Mouse (Mus musculus) mature B cell (primary cell): ENCODE data around the gene Trnp1.

Source experiments
- in situ Hi-C: fragments of 300-500 bp; cut with MboI; formaldehyde crosslinking; loops from 2 replicates; pipeline ENCODE4 v1.14.3; 2019

Trnp1 gene

GRCm38 (mm10) chr4:133460006-133460405 is 38.3 kb downstream of the Trnp1 start:
- in situ Hi-C loops: no loop called here

DNA sequence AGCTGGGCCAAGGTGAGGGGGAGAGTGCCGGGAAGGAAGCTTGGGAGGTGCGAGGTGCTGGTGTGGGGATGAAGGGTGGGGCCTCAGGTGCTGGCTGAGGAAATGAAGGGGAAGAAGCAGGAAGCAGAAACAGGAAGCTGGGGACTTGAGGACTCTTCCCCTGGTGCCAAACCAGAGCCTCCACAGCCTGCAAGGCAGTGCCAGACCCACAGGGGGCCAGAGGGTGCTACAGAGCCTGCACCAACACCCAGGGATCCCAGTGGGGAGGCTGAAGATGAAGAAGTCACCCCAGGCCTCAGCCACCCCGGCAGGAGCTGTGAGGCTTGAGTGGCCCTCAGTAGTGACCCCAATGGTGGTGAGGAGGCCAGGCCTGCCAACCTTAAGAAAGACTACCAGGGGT is 40.3 kb downstream of the Trnp1 start:
- in situ Hi-C loops: no loop called here

GRCm38 (mm10) chr4:133452433-133452832 is 45.9 kb downstream of the Trnp1 start:
- in situ Hi-C loops: no loop called here

DNA sequence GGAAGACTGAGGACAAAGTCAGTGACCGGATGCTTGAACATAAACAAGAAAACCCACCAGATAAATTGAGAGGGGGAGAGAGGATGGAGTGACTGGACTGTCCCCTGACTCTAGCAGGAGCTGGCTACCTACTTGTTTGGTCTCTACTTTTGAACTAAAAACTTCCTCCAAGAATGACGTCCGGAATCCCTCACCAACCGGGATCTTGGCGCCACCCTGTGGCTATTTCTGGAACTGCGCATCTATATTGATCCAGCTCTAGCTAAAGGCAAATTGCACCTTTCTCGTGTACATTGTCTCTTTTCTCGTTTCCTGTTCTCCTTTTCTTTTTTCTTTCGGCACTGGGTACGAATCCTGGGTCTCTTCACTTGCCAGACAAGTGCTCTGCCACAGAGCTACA is 46.8 kb downstream of the Trnp1 start:
- in situ Hi-C loops: no loop called here

DNA sequence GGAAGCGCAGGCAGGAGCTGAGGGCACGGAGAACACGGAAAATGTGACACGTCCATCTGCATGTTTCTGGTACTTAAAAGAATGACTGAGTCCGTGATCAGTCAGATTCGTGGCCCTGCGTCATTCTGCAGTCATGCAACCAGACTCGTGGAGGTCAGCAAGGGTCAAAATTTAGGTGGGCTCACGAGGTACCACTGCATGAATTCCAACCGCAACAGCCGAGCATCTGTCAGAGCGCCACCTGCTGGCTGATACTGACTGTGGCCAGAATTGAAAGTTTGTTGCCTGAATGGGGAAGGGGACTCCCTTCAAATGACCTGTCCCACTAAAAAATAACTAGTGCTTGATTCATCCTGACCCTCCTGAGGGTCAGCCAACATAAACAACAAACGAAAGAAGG is 48.6 kb downstream of the Trnp1 start:
- in situ Hi-C loops: no loop called here

- in situ Hi-C loops: no loop called here
Observed at GRCm38 (mm10) chr4:133448708-133449388, 49.5 kb downstream of the Trnp1 start.

DNA sequence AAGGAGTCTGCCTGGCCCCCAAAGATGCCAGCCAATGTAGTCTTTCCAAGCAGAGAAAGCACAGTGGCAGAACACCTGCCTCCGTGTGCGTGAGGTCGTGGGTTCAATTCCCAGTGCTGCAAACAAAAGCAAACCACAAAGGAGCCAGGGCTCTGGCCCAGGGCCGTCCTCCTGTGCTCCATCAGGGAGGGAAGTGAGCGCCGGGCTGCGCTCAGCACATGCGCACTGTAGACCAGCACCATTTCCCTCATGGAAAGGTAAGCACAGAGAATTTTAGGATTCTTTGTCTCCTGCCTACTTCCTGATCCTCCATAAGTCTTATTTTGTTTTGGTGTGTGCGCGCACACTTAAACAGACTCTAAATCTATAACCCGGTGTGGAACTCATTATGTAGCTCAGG is 50.4 kb downstream of the Trnp1 start:
- in situ Hi-C loops: no loop called here

DNA sequence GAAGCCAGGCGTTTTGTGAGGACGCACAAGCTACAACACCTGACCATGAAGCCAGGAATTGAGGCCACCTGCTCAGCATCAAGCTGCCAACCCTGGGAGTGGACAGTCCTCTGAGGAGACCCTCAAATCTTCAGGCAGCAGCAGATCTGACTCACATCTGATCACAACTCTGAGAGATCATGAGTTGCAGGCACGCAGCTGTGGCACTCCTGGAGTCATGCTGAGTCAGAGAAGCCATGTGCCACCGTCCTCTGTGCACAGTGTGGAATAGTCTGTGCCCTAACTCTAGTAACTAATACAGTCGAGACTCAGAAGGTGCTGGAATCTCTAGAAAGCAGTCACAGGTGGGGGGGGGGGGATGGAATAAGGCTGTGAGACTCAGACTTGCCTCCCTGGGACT is 51.0 kb downstream of the Trnp1 start:
- in situ Hi-C loops: no loop called here

- in situ Hi-C loops: no loop called here
Observed at GRCm38 (mm10) chr4:133445727-133446126, 52.6 kb downstream of the Trnp1 start.

DNA sequence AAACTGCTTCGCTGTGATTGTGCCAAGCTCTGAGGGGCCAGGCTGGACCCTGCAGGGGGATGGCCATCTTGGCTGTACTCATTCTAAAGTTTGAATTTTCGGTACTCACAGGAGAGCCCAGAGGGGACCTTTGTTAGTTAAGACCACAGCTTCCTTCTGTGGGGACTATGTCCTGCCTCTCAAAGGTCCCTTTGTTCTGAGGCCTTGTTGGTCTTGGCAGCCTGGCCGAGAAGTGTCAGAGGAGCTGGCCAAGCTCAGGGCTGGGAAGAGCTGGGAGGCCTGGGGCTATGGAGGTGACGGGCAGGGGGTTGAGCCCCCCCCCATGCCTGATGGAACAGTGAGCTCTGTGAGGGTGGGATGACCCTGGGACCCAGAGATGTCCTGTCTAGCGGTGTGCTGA is 55.3 kb downstream of the Trnp1 start:
- in situ Hi-C loops: no loop called here

- in situ Hi-C loops: no loop called here
Observed at GRCm38 (mm10) chr4:133442194-133442593, 56.2 kb downstream of the Trnp1 start.
